Mouse (Mus musculus) megakaryocyte, embryonic 14.5 days (primary cell): ENCODE data around the gene Mff.

Source experiments
- FLI1 ChIP-seq: IDR thresholded peaks from 2 replicates; pipeline ENCODE4 v1.6.1; 2012; ENCODE audit warnings: low read length, inconsistent platforms, mixed read lengths
- GATA1 ChIP-seq: IDR thresholded peaks from 3 replicates; pipeline ENCODE4 v1.6.1; 2012; ENCODE audit warnings: mixed read lengths, low read length, inconsistent platforms, borderline replicate concordance

DNA sequence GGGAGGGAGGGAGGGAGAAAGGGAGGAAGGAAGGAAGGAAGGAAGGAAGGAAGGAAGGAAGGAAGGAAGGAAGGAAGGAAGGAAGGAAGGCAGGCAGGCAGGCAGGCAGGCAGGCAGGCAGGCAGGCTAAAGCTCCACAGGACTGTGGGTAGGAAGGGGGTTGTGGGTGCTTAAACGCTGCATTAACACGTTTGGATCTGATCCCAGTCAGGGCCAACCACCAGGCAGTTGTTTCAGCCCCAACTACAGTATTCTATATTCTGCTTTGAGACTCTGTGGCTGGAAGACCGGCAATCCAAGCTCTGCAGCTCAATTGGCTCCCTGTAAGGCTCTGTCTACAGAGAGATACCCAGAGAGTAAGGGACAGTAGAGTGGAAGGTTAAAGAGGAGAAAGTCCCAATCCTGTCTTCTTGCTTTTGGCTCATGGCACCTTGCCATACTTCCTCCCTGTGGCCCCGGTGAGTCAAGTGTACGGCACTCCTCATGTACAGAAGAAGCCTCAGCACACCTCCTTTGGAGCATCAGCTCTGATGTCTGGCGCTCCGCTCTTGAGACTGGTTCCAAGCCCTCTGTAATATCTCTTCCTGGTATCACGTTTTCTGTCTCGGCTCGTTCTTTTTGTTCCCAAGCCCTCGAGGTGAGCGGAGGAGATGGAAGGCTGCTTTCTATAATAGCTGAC, 76.6 kb downstream of the Mff start:
- TF ChIP-seq GATA1 (no peak), FLI1 (no peak)
